Mouse (Mus musculus) ES-E14 (cell line): ENCODE data around the gene Sh3gl2. TPM values are rescaled to one million over a fixed set of nuclear protein-coding genes. Genes with fewer than 3 reads are reported as not detected.

Experiments used
- DNase-seq: peaks from one replicate; pipeline ENCODE4 v3.0.0-alpha.2; 2013; ENCODE audit warnings: low read depth, low spot score
- H3K27ac ChIP-seq: 2 replicates; pipeline ENCODE4 v1.5.1; 2012; ENCODE audit warnings: low read depth, mild to moderate bottlenecking, low read length, moderate library complexity, mixed read lengths; ENCODE audit not compliant: poor library complexity, insufficient read depth, severe bottlenecking
- H3K36me3 ChIP-seq: 2 replicates; pipeline ENCODE4 v1.6.1; 2012; ENCODE audit warnings: mild to moderate bottlenecking, low read length, moderate library complexity, mixed read lengths; ENCODE audit not compliant: control insufficient read depth, poor library complexity, insufficient read depth, severe bottlenecking
- H3K4me1 ChIP-seq, 2 experiments: fragments of 150-350 bp in 1 of 2; sonication (generic) in 1 of 2; 2 replicates each; pipeline ENCODE4 v1.6.1; 2012; ENCODE audit warnings: low read length in 2 of 2, mild to moderate bottlenecking in 1 of 2, mixed read lengths in 1 of 2; ENCODE audit not compliant: control insufficient read depth in 2 of 2, insufficient read depth in 2 of 2, poor library complexity in 1 of 2
- H3K4me3 ChIP-seq, 2 experiments: fragments of 150-350 bp in 1 of 2; sonication (generic) in 1 of 2; 2 replicates each; pipeline ENCODE4 v1.5.1; 2012; ENCODE audit warnings: low read length in 2 of 2, low read depth in 1 of 2, mild to moderate bottlenecking in 1 of 2, mixed read lengths in 1 of 2; ENCODE audit not compliant: insufficient read depth in 1 of 2, poor library complexity in 1 of 2, severe bottlenecking in 1 of 2
- H3K9ac ChIP-seq: 2 replicates; pipeline ENCODE4 v1.6.1; 2012; ENCODE audit warnings: low read depth, mild to moderate bottlenecking, low read length, mixed read lengths; ENCODE audit not compliant: poor library complexity, insufficient read depth, severe bottlenecking
- H3K9me3 ChIP-seq: fragments of 150-350 bp; sonication (generic); 2 replicates; pipeline ENCODE4 v1.6.1; 2012; ENCODE audit warnings: low read depth, mild to moderate bottlenecking, low read length; ENCODE audit not compliant: control insufficient read depth, insufficient read depth
- CHD2 ChIP-seq: IDR thresholded peaks from 2 replicates; pipeline ENCODE4 v1.6.1; 2014; ENCODE audit warnings: mild to moderate bottlenecking, low read depth, low read length, inconsistent platforms
- HCFC1 ChIP-seq: IDR thresholded peaks from 2 replicates; pipeline ENCODE4 v1.6.1; 2012; ENCODE audit warnings: low read length, inconsistent platforms, borderline replicate concordance; ENCODE audit not compliant: insufficient read depth
- MAFK ChIP-seq: IDR thresholded peaks from 2 replicates; pipeline ENCODE4 v1.6.1; 2014; ENCODE audit warnings: mild to moderate bottlenecking, low read depth, low read length, inconsistent platforms; ENCODE audit not compliant: insufficient read depth
- ZC3H11A ChIP-seq: IDR thresholded peaks from 2 replicates; pipeline ENCODE4 v1.6.1; 2012; ENCODE audit warnings: low read depth, mild to moderate bottlenecking, inconsistent platforms, low read length, borderline replicate concordance
- ZNF384 ChIP-seq: IDR thresholded peaks from 2 replicates; pipeline ENCODE4 v1.6.1; 2012; ENCODE audit warnings: low read depth, low read length, inconsistent platforms
- in situ Hi-C, 2 experiments: fragments of 600-800 bp; cut with MboI; formaldehyde crosslinking; loops; one replicate each; pipeline ENCODE4 v1.15.1; 2025; ENCODE audit warnings: low sequenced_read_pairs in 2 of 2, inconsistent platforms in 1 of 2; ENCODE audit not compliant: unreplicated experiment in 2 of 2
- total RNA-seq: library from RNA; depleted of rRNA; stranded (reverse); fragments of 300-350 nt; gene quantifications from 2 replicates; pipeline ENCODE4 v1.2.3, GENCODE M21; 2012

Sh3gl2 gene
- total RNA-seq, 1 experiment: 12.1 TPM

GRCm38 (mm10) chr4:85241675-85242074 is 36.7 kb downstream of the Sh3gl2 start:
- no peaks in the 10 kb centered on the region for H3K36me3 ChIP-seq
- DNase-seq: no peak
- in situ Hi-C loops: no loop called here
- no peak overlapping the region for H3K4me3 ChIP-seq
- H3K9me3 ChIP-seq: no peaks in the 10 kb centered on the region
- no peaks in the 10 kb centered on the region for H3K4me1 ChIP-seq
- H3K27ac ChIP-seq: no peak overlapping the region
- TF ChIP-seq HCFC1 (no peak), ZNF384 (no peak), CHD2 (no peak), ZC3H11A (no peak), MAFK (no peak)
- H3K9ac ChIP-seq: no peak overlapping the region

DNA sequence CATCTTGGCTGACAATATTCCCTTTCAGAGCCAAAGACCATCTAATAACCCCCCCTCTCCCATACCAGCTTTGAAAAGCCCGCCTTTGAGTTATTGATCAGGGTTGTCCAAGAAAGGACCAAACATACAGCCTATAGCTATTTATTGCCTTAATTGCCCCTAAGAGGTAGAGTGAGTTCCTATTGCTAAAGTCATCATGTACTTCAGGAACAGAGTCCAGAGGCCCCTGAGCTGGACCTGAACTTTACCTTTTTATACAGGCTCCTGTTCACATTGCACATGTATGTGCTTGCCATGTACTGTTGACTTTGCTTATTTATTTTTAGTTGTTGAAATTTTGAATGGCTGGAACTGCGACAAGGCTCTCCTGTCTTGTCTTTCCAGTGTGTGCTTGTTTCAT is 37.6 kb downstream of the Sh3gl2 start:
- DNase-seq: no peak
- H3K27ac ChIP-seq: no peak overlapping the region
- TF ChIP-seq ZC3H11A: no peak
- TF ChIP-seq HCFC1: no peak
- no peak for TF ChIP-seq MAFK
- no peak for TF ChIP-seq ZNF384
- no peak for TF ChIP-seq CHD2
- no peaks in the 10 kb centered on the region for H3K36me3 ChIP-seq
- H3K4me3 ChIP-seq: no peak overlapping the region
- H3K9ac ChIP-seq: no peak overlapping the region
- in situ Hi-C loops: no loop called here
- no peaks in the 10 kb centered on the region for H3K9me3 ChIP-seq
- H3K4me1 ChIP-seq: no peaks in the 10 kb centered on the region

GRCm38 (mm10) chr4:85248673-85249072 is 43.7 kb downstream of the Sh3gl2 start:
- Histone ChIP-seq H3K4me1 (no peaks in the 10 kb centered on the region; a peak in 1 of 4 replicates), H3K27ac (no peak overlapping the region), H3K36me3 (no peaks in the 10 kb centered on the region), H3K9ac (no peak overlapping the region), H3K4me3 (no peak overlapping the region), H3K9me3 (no peaks in the 10 kb centered on the region)
- in situ Hi-C loops: no loop called here
- DNase-seq: no peak
- TF ChIP-seq MAFK (no peak), ZC3H11A (no peak), CHD2 (no peak), ZNF384 (no peak), HCFC1 (no peak)

GRCm38 (mm10) chr4:85250271-85250670 is 45.3 kb downstream of the Sh3gl2 start:
- no peaks in the 10 kb centered on the region for H3K9me3 ChIP-seq
- no peak overlapping the region for H3K9ac ChIP-seq
- no peaks in the 10 kb centered on the region for H3K36me3 ChIP-seq
- in situ Hi-C loops: no loop called here
- H3K4me1 ChIP-seq: no peaks in the 10 kb centered on the region; a peak in 1 of 4 replicates
- no peak for DNase-seq
- H3K4me3 ChIP-seq: no peak overlapping the region
- H3K27ac ChIP-seq: no peak overlapping the region
- TF ChIP-seq CHD2: no peak
- no peak for TF ChIP-seq ZNF384
- no peak for TF ChIP-seq HCFC1
- TF ChIP-seq MAFK: no peak
- no peak for TF ChIP-seq ZC3H11A

DNA sequence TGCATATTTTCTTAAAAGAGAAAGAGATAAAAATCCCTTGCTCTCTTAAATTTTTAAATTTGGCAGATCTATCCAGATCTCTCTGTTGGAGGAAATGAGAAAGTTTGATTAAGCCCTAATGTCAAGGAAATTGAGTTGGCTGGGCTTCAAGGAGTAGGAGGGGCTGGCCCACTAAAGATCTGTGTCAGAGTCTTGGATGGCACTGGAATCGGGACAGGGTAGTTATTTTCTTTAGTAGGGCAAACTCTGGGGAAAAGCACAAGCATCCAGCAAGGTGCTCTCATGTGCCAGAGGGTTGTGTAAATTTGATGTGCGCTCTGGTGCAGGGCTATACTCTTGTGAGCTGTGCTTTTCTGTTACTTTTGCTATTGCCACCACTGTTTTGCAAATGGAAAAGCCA is 45.9 kb downstream of the Sh3gl2 start:
- no peak overlapping the region for H3K27ac ChIP-seq
- H3K9me3 ChIP-seq: no peaks in the 10 kb centered on the region
- no peak for TF ChIP-seq CHD2
- no peak overlapping the region for H3K4me3 ChIP-seq
- no peaks in the 10 kb centered on the region for H3K36me3 ChIP-seq
- no peak for DNase-seq
- H3K4me1 ChIP-seq: no peaks in the 10 kb centered on the region; a peak in 1 of 4 replicates
- H3K9ac ChIP-seq: no peak overlapping the region
- in situ Hi-C loops: no loop called here
